Mouse (Mus musculus) brain, embryonic 18.5 days (tissue): ENCODE results near the gene Tmem259.

Experiments
- DNase-seq: peaks from one replicate; pipeline ENCODE4 v3.0.0-alpha.2; 2012; ENCODE audit warnings: low read depth, low spot score

Tmem259 gene

DNA sequence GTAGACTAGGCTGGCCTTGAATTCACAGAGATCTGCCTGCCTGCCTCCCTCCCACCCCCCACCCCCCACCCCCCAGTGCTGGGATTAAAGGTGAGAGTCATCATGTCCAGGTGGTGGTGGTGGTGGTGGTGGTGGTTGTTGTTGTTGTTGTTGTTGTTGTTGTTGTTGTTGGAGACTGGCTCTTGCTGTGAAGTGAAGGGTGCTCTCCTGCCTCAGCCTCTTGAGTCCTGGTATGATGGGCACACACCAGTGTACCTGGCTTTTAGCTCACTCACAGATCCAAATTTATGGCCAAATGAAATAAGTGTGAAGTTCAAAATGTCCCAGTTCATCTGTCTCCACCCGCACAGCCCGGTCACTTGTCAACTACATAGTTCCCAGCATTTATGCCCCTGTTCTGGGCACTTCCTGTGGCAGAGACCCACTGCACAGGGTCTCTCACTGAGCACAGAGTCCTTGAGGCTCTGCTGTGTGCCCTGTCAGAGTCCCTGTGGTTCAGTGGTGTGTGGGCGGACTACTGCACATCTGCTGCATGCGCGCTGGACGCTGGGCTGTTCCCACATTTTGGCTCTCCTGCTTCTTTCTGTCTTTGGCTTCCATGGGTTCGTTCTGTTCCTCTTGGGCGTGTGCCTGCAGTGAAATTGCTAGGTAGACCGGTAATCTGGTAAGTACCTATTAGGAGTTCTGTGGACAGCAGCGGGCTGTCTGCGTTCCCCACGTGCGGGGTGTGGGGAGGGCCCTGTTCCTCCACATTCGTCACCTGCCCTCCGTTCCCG, 49.1 kb downstream of the Tmem259 start:
- DNase-seq: no peak

DNA sequence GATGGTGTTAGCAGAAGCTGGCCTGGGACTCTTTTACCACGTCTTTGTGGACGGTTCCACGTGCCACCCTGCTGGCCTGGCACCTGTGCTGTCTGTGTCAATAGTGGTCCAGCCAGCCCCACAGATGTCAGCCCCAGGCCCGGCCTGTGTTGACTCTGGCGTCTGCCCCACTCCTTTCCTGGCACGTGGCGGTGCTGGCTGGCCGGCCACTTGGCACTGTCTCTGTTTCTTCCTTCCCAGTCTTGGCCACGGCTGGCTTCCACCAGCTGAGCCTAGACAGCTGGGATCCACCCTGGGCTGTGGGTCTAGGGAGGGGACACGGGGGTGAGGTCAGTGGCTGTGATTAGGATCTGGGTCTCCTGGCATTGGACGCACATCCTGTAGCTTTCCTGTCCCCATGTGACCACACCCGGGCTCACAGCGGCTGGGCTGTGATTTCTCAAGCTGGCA, 49.8 kb downstream of the Tmem259 start:
- DNase-seq: no peak

DNA sequence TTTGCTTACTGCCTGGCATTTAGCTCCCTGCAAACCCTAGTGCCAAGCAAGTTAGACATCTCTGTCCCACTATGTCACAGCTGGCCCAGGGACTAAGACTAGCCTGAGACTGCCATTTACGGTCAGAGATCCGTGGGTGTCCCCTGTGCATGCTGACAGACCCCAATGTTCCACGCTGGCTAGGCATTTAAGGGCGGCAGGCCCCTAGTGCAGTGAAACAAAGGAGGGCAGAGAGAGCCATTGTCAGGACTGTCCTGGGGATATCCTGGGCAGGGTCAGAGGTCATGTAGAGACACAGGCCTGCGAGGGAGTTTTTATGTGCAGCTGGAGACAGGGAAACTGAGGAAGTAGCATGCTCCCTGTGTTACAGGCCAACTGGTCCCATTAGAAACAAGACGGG, 50.3 kb downstream of the Tmem259 start:
- DNase-seq: no peak

DNA sequence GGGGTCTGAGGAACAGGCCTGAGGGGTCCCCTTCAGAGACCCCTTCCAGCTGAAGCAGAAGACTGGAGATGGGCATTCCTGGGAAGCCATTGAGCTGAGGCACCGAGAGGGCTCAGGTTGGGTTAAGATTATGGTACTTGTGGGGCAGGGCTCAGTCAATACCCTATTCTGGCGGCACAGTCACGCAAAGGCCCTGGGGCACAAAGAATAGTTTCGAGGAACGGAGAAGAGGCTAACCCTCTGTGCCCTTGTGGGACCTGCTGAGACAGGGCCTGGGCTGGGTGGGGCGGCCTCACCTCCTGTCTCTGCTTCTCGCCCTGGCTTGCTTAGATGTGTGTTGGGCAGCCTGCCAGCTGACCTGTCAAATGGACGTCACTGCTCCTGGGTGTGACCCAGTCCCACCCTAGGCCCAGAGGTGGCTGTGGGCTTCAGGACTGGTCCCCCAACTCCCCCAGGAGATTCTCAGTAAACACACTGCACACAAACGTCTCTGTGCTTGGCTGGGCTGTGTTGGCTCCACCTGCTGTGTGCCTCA, 50.9 kb downstream of the Tmem259 start:
- DNase-seq: no peak

DNA sequence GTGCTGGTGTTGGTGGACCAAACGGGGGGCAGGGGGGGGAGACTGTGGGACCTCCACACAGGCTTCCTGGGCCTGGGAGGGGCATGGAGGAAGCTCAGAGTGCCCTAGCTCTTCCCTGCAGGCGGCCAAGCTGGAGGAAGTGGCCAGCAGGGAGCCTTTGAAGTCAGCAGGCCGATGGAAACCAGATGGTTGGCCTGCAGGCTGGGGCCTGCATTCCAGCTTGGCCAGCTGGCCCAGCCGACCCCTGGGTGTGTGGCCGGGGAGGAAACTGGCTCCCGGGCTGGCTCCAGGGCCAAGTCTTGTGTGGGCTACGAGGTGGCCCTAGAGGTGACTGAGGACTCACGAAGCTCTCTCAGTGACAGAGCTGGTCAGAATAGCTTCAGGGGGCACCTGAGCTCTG, 51.4 kb downstream of the Tmem259 start:
- no peak for DNase-seq

DNA sequence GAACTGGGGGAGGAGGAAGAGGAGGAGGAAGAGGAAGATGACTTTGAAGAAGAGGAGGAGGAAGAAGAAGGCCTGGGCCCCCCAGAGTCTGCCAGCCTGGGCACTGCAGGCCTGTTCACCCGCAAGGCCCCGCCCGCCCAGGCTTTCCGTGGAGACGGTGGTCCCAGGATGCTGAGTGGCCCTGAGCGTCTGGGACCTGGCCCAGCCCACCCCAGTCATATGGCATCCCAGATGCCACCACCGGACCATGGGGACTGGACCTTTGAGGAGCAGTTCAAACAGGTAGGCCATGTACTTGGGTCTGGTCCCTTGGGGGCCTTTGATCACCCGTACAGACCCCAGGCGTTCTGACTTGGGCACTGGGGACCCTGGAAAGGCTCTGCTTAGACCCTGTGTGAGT, 52.3 kb downstream of the Tmem259 start:
- no peak for DNase-seq

DNA sequence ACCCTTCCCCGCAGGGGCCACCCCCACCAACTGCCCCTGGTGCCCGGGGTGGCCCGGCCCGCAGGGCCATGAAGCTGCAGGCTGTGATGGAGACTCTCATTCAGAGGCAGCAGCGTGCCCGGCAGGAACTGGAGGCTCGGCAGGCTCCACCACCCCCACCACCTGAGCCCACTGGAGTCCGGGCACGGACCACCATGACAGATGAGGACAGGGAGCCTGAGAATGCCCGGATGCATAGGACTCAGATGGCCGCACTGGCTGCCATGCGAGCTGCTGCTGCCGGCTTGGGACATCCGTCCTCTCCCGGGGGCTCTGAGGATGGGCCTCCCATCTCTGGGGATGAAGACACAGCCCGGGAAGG, 53.3 kb downstream of the Tmem259 start:
- no peak for DNase-seq

DNA sequence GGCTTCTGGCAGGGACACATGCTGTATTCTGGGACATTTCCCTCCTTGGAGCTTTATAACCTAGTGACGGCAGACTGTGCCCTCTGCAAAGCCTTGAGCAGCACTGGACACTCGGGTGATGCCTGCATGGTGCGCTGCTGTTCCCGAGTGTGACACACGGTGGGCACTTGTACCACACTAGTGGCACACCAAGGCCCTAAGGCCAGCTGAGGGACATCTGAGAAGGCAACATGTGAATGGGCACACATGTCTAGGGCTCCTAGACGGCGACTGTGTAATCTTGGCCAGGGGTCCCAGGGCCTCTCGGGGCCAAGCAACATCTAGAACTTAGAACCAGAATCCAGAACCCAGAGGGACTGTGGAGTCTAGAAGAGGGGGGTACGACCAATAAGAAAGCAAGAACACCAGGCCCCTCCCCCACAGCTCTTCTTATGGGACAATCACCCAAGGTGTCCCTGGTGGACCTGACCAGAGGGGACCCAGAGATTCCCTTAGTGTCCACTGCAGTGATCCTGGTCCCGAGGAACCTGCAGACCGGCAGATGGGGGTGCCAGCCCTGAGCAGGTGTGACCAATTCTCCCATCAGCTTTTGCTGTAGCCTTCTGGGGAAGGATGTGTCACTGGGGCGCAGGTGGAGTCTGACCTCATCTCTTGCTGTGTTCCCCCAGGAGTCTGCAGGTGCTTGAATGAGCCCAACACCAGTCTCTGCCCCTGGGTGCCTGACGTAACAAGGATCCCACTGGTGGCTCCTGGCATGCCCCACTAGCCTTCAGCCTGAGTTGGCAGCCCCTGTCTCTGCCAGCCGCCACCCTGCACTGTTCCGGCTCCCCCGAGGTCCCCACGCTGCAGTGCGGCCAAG, 53.9 kb downstream of the Tmem259 start:
- DNase-seq: no peak

DNA sequence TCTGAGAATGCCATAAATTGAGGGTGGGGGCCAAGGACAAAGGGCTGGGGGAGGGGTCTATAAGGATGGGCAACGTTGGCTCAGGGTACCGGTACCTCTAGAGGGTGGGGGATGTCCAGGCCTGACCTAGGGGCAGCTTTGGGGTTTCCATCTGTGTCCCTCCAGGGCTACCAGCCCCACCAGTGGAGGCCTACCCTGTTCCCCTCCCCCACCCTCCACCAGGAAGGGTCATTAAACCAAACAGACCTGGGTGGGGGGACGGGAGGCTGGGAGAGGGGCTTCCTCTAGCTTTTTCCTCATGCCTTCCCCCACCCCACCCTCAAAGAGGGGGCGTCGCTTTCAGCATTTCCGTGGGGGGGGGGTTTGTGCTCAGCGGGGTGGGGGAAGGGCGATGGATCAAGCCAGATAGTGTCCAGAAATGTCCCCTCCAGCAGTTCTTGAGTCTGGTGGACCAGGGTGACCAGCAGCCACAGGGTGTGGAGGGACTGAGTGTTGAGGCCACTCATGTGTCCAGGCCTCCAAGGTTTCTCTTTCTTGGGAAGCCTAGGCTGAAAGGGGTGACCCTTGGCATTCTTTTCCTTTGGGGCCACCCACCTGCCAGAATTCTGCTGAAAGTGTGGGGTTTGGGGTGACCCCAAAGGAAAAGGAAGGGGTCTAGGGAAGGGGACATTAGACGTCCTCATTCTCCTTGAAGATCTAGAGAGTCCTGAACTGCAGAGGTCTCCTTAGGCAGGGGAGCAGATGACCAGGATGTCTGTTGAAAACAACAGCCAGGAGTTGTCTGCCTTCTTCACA, 55.0 kb downstream of the Tmem259 start:
- DNase-seq: no peak

DNA sequence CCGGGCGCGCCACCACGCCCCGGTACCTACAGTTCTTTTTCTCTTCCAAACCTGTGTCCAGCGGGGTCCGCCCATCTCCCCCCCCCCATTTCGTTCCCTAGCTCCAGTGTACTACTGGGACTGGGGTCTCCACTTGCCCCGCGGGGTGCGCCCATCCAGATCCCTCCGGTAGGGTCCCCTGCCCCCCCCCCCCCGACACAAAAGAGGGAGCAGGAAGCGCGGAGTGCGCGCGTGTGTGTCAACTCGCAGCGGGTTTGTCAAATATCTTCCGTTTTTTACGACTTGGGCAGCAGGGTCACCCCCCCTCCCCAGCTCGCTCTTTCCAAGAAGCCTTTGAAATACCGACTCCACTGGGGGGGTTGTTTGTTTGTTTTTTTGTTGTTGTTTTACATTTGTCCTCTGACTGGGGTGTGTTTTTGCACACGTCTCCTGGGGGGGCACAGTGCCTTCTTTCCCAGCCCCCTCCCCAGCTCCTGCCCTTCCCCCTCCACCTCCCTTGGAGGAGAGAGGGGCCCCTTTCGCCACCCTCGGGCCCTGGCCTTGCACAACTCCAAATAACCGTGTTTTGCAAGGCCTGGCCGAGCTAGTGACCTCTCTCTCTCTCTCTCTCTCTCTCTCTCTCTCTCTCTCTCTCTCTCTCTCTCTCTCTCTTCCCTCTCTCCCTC, 56.0 kb downstream of the Tmem259 start:
- DNase-seq: no peak

DNA sequence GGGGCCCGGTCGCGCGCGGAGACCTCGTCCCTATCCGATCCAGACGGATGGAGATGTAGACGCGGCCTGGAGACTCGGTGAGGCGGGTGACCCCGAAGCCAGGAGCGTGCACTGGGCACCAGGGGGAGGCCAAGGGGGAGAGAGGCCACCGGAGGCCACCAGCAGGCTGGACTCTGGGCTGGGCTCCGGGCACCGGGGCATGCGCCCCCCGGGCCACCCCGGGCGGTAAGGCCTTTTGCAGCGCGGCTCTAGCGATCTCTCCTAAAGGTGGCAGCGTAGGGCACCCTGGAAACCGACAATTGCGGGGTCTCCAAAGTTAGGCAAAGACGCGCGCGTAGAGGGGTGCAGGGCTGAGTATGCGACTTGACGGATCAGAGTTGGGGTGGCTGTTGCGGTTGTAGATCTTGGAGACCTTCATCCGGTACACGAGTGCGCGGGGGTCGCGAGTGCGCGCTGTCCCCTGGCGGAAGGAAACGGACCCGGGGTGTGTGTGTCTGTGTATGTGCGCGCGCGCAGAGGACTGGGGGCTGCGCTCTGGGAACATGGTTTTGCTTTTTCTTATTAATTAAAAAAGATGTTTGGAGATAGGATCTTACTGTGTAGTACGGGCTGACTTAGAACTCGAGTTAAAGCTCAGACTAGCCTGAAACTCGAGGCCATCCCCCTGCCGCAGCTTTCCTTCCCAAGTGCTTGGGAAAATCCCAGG, 56.7 kb downstream of the Tmem259 start:
- no peak for DNase-seq

DNA sequence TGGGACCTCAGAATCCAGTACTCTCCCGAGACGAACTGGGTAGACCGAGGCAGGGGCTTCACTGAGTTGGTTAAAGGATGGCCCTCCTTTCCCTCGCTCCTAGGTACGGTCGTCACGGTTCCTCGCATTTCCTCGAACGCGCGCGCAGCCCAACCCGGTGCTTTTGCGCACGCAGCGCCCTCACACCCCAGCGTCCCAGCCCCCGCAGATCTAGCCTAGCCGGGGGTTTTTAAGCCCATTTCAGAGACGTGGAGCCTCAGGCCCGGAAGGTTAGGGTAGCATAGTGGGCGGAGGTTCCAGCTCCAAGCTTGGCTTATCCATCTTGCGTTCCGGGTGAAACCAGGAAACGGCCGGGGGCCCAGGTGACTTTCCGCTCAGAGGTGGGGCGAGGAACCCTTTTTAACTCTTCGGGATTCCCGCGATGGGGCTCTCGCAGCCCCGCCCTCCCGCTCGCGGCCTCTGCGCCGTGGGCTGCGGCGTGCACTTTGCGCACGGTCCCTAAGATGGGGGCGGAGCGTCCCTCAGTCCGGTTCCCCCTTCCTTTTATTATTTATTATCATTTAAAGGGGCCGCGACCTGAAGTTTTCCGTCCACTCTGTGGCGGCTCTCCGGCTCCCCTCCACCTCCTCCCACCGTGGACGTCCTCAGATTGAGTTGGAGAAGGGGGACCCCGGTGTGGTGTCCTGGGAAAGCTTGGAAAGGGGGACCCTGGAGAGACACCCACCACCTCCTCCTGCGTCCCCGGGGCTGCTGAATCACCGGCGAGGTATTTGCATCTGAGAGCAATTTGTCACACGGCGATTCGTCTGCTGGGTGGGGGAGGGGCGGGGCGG, 57.4 kb downstream of the Tmem259 start, which contains the start of gene Arid3a:
Gene Arid3a, plus strand, starts transcription at position 553 of the 833 bp plus-strand sequence.
- peak; percentile 81 for DNase-seq

DNA sequence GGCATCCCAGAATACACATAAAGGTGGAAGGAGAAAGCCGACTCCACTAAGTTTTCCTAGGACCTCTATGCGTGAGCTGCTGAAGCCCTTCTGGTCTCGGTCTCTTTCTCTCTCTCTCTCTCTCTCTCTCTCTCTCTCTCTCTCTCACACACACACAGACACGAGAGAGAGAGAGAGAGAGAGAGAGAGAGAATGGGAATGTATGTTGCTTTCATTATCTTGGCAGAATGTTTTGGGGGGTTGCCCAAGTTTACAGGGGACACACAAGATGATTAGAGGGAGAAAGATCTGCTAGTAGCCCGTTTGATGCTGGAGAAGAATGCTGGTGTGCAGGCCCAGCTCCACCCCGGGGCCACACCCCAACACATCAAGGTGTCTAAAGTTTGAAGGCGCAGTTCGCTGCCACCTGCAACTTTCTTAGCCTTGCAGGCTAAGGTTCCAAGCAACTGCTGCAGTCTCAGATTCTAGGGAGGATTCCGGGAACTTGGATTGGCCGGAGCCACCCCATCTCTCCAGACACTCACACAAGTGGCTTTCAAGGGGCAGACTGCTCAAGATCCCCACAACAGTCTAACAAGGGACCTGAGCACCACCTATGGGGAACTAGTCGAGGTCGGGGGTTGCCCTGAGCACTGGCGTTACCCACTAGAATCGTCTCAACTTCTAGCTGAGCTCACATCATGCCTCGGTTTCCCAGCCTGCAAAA, 58.2 kb downstream of the Tmem259 start:
- no peak for DNase-seq

DNA sequence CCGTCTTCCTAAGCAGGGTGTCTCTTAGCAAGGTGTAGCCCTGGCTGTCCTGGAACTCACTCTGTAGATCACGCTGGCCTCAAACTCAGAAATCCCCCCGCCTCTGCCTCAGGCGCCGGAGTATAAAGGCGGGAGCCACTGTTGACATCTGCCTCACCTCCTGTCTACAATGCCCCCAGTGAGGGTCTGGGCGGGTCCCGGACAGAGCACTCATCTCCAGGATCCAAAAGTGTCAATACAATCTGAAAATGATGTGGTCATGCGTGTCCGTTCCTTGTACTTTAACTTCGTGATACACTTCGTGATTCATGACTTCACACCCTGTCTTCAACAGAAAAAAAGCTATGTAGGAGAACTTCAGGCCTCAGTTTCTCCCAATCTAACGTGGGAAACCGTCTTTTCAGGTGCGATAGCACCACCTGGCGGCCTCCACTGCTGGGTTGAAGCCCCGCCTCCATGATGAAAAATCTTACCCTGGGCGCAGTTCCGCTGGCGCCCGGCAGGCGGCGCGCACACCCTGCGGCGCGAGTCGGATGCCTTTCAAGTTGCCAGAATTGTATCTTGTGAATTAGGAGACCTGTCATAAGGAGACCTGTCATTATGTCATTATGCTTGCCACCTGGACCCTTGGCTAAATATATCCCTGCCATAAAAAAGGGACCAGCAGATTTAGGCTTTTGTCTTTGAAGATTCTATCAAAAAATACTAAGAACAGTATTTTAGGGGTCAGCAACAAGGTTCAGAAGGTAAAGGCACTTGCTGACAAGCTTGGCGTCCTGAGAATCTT, 58.9 kb downstream of the Tmem259 start:
- DNase-seq: no peak
